In genomic region chr10:13499331-13499730, GRCm38 (mm10) we compare ENCODE assay signal across 8 mouse cellular contexts. TPM values are rescaled to one million over a fixed set of nuclear protein-coding genes. Genes with fewer than 3 reads are reported as not detected.
DNase-seq lines count a peak whose midpoint lies in the region; ATAC-seq lines count a peak whose summit lies in the region.

TSS of gene Fuca2 (plus strand) at chr10:13499540.

- intact Hi-C loops in heart, postnatal 36 days (cut with DNase I): no loop called here

- H3K9me3 ChIP-seq in forebrain, embryonic 11.5 days (ENCODE audit: control insufficient read depth, low read length): no peaks in the 10 kb centered on the region
- no peaks in the 10 kb centered on the region for H3K9me3 ChIP-seq in limb, embryonic 13.5 days
- no peaks in the 10 kb centered on the region for H3K9me3 ChIP-seq in neural tube, embryonic 15.5 days (replicated peaks)

- no peak for ATAC-seq in forebrain, embryonic 11.5 days (replicated peaks; ENCODE audit: low FRiP score)
- ATAC-seq in limb, embryonic 13.5 days (ENCODE audit: low FRiP score, low read depth): no peak
- ATAC-seq in neural tube, embryonic 15.5 days (ENCODE audit: low FRiP score): no peak

- 87% methylated on average over 2 of the region's 2 CpGs for WGBS in forebrain, embryonic 11.5 days
- WGBS in limb, embryonic 13.5 days: 86% methylated on average over 2 of the region's 2 CpGs
- 87% methylated on average over 2 of the region's 2 CpGs for WGBS in neural tube, embryonic 15.5 days

- H3K36me3 ChIP-seq in forebrain, embryonic 11.5 days (ENCODE audit: control insufficient read depth, insufficient read depth, low read length): no peaks in the 10 kb centered on the region
- peaks cover 4% of the 10 kb centered on the region; the same call in 1 of the 2 replicates for H3K36me3 ChIP-seq in limb, embryonic 13.5 days
- H3K36me3 ChIP-seq in neural tube, embryonic 15.5 days: no peaks in the 10 kb centered on the region; the same call in 1 of the 2 replicates

- no peak within 1 kb of the TSS for H3K27ac ChIP-seq in forebrain, embryonic 11.5 days (ENCODE audit: low read depth, low read length)
- H3K27ac ChIP-seq in limb, embryonic 13.5 days: no peak within 1 kb of the TSS
- no peak within 1 kb of the TSS for H3K27ac ChIP-seq in neural tube, embryonic 15.5 days (replicated peaks)

- H3K4me3 ChIP-seq in forebrain, embryonic 11.5 days (ENCODE audit: low read depth, low read length): no peak within 1 kb of the TSS
- no peak within 1 kb of the TSS for H3K4me3 ChIP-seq in limb, embryonic 13.5 days
- H3K4me3 ChIP-seq in neural tube, embryonic 15.5 days (replicated peaks): no peak within 1 kb of the TSS

- H3K27me3 ChIP-seq in forebrain, embryonic 11.5 days (ENCODE audit: control insufficient read depth, insufficient read depth, low read length): no peaks in the 10 kb centered on the region
- no peaks in the 10 kb centered on the region for H3K27me3 ChIP-seq in limb, embryonic 13.5 days
- 0 out of 2 replicates have a peak, but pooled peaks cover 2% of the 10 kb centered on the region for H3K27me3 ChIP-seq in neural tube, embryonic 15.5 days (replicated peaks)

- no peak within 1 kb of the TSS for H3K4me2 ChIP-seq in forebrain, embryonic 11.5 days (ENCODE audit: low read depth, low read length, severe bottlenecking)
- H3K4me2 ChIP-seq in limb, embryonic 13.5 days (replicated peaks): peak within 1 kb of the TSS; percentile 70; the same call in 1 of the 2 replicates
- no peak within 1 kb of the TSS; the same call in 1 of the 2 replicates for H3K4me2 ChIP-seq in neural tube, embryonic 15.5 days

- no peak for DNase-seq in urinary bladder, adult 2 months (ENCODE audit: low spot score)
- DNase-seq in urinary bladder, adult 18-20 months (ENCODE audit: low spot score in 2 of 2): no peak
- no peak for DNase-seq in forebrain, embryonic 11.5 days (ENCODE audit: low spot score)
- no peak for DNase-seq in heart, postnatal 36 days
- DNase-seq in c-Kit-positive CD71-positive TER-119-positive erythroid progenitor cells, embryonic 14.5 days (ENCODE audit: low spot score): no peak
- no peak for DNase-seq in right cerebral cortex, adult 2 months (ENCODE audit: low spot score in 2 of 2)

- H3K4me1 ChIP-seq in forebrain, embryonic 11.5 days (replicated peaks; ENCODE audit: control insufficient read depth, insufficient read depth, low read length): no peaks in the 10 kb centered on the region; the same call in 1 of the 2 replicates
- peaks cover 3% of the 10 kb centered on the region; the same call in 1 of the 2 replicates for H3K4me1 ChIP-seq in limb, embryonic 13.5 days
- H3K4me1 ChIP-seq in neural tube, embryonic 15.5 days: peaks cover 17% of the 10 kb centered on the region

- no peak within 1 kb of the TSS for H3K9ac ChIP-seq in forebrain, embryonic 11.5 days (ENCODE audit: low read length)
- H3K9ac ChIP-seq in limb, embryonic 13.5 days: no peak within 1 kb of the TSS
- no peak within 1 kb of the TSS for H3K9ac ChIP-seq in neural tube, embryonic 15.5 days (replicated peaks)

RNA-seq across cellular contexts. Expression of gene Fuca2, which starts in this region (rescaled TPM):
- 73.4 and 76.8 TPM in 2 replicates for polyA plus RNA-seq in urinary bladder, adult 2 months (2012; rRNA removed)
- 21.5 and 24.7 TPM in 2 replicates for polyA plus RNA-seq in forebrain, embryonic 11.5 days (2014; fragmentation: Nextera tagmentation; extraction: Ambion mirVana)
- 100 to 1,000 TPM; 243 to 271 TPM for total RNA-seq in heart, postnatal 36 days (2021)
- 44.3 and 46.4 TPM in 2 replicates for polyA plus RNA-seq in limb, embryonic 13.5 days (2015; fragmentation: Nextera tagmentation; extraction: Ambion mirVana)
- polyA plus RNA-seq in neural tube, embryonic 15.5 days (2015; fragmentation: Nextera tagmentation; extraction: Ambion mirVana): 49.3 and 55.8 TPM in 2 replicates
